Mouse (Mus musculus): Measurements from ENCODE around the gene Olfr270. TPM values are rescaled to one million over a fixed set of nuclear protein-coding genes. Genes with fewer than 3 reads are reported as not detected.

Gene Olfr270
- total RNA-seq (2021): not detected

GRCm38 (mm10) chr4:52964247-52964646 is at the start of gene Olfr270:
TSS of gene Olfr270 (plus strand) at chr4:52964547.
- DNase-seq: no peak
- intact Hi-C loops (cut with DNase I): no loop called here

GRCm38 (mm10) chr4:52916659-52917310 is 47.6 kb upstream of the Olfr270 start:
- intact Hi-C loops (cut with DNase I): no loop called here
- DNase-seq: no peak

- intact Hi-C loops (cut with DNase I): no loop called here
- no peak for DNase-seq
Measured at GRCm38 (mm10) chr4:52917311-52917688, 47.0 kb upstream of the Olfr270 start.

- intact Hi-C loops (cut with DNase I): no loop called here
- DNase-seq: no peak
Measured at GRCm38 (mm10) chr4:52919078-52919477, 45.3 kb upstream of the Olfr270 start, which contains the start of gene Olfr272. TSS of gene Olfr272 (minus strand) at chr4:52919178.

- DNase-seq: no peak
- intact Hi-C loops (cut with DNase I): no loop called here
Measured at GRCm38 (mm10) chr4:52930480-52930879, 33.9 kb upstream of the Olfr270 start.

- no peak for DNase-seq
- intact Hi-C loops (cut with DNase I): no loop called here
Measured at GRCm38 (mm10) chr4:52946665-52947064, 17.7 kb upstream of the Olfr270 start.

- no peak for DNase-seq
- intact Hi-C loops (cut with DNase I): no loop called here
Measured at GRCm38 (mm10) chr4:52949005-52949404, 15.3 kb upstream of the Olfr270 start.

- intact Hi-C loops (cut with DNase I): no loop called here
- DNase-seq: no peak
Measured at GRCm38 (mm10) chr4:52958693-52959092, 5.7 kb upstream of the Olfr270 start.

GRCm38 (mm10) chr4:52985216-52985615 is 20.9 kb downstream of the Olfr270 start:
- intact Hi-C loops (cut with DNase I): no loop called here
- DNase-seq: no peak

GRCm38 (mm10) chr4:52986266-52986665 is 21.9 kb downstream of the Olfr270 start:
- no peak for DNase-seq
- intact Hi-C loops (cut with DNase I): no loop called here

GRCm38 (mm10) chr4:52989248-52989647 is 24.9 kb downstream of the Olfr270 start, which contains the start of gene Nipsnap3a:
TSS of gene Nipsnap3a (plus strand) at chr4:52989272.
- intact Hi-C loops (cut with DNase I): no loop called here
- DNase-seq: no peak

GRCm38 (mm10) chr4:52999449-52999848 is 35.1 kb downstream of the Olfr270 start:
- intact Hi-C loops (cut with DNase I): no loop called here
- no peak for DNase-seq

GRCm38 (mm10) chr4:53000154-53000553 is 35.8 kb downstream of the Olfr270 start:
- intact Hi-C loops (cut with DNase I): no loop called here
- no peak for DNase-seq

- no peak for DNase-seq
- intact Hi-C loops (cut with DNase I): no loop called here
Measured at GRCm38 (mm10) chr4:53009183-53009582, 44.8 kb downstream of the Olfr270 start.

GRCm38 (mm10) chr4:53009871-53010270 is 45.5 kb downstream of the Olfr270 start:
- DNase-seq: no peak
- intact Hi-C loops (cut with DNase I): loop anchor here (10.0 kb wide), 1 partner anchor 575 kb away; the partner anchor contains the start of gene Smc2

- intact Hi-C loops (cut with DNase I): loop anchor here (10.0 kb wide), 1 partner anchor 577 kb away; the partner anchor contains the start of gene Smc2
- DNase-seq: peak; percentile 93 to 94
Measured at GRCm38 (mm10) chr4:53011732-53012361, 47.5 kb downstream of the Olfr270 start, which contains the start of gene Nipsnap3b. TSS of gene Nipsnap3b (plus strand) at chr4:53011880.

GRCm38 (mm10) chr4:53014421-53014820 is 50.1 kb downstream of the Olfr270 start:
- DNase-seq: no peak
- intact Hi-C loops (cut with DNase I): loop anchor here (10.0 kb wide), 1 partner anchor 580 kb away; the partner anchor contains the start of gene Smc2

GRCm38 (mm10) chr4:53015024-53015423 is 50.7 kb downstream of the Olfr270 start:
- intact Hi-C loops (cut with DNase I): loop anchor here (10.0 kb wide), 1 partner anchor 580 kb away; the partner anchor contains the start of gene Smc2
- DNase-seq: no peak

GRCm38 (mm10) chr4:53018392-53018791 is 54.0 kb downstream of the Olfr270 start:
- intact Hi-C loops (cut with DNase I): loop anchor here (10.0 kb wide), 1 partner anchor 584 kb away; the partner anchor contains the start of gene Smc2
- DNase-seq: no peak

Data from heart, postnatal 36 days (tissue).